Mouse (Mus musculus) neural tube, embryonic 11.5 days (tissue): ENCODE measurements around the gene Sgip1. TPM values are rescaled to one million over a fixed set of nuclear protein-coding genes. Genes with fewer than 3 reads are reported as not detected.

Experiments used
- ATAC-seq: fragments of 200-750 bp; cut with Nextera tagmentation; 2 replicates; pipeline ENCODE4 v1.8.0; 2017; ENCODE audit warnings: moderate number of reproducible peaks, mild to moderate bottlenecking, moderate TSS enrichment, moderate library complexity; ENCODE audit not compliant: insufficient read depth, low FRiP score, low TSS enrichment
- DNase-seq: peaks from one replicate; pipeline ENCODE4 v3.0.0-alpha.2; 2015; ENCODE audit warnings: low spot score
- H3K27ac ChIP-seq: fragments of 300-500 bp; sonication (generic); 2 replicates; pipeline ENCODE4 v1.5.1; 2014; ENCODE audit warnings: low read depth, mild to moderate bottlenecking, low read length
- H3K27me3 ChIP-seq: fragments of 300-500 bp; sonication (generic); 2 replicates; pipeline ENCODE4 v1.6.1; 2014; ENCODE audit warnings: mild to moderate bottlenecking, low read length, mixed read lengths; ENCODE audit not compliant: control insufficient read depth, insufficient read depth
- H3K36me3 ChIP-seq: fragments of 300-500 bp; sonication (generic); 2 replicates; pipeline ENCODE4 v1.6.1; 2014; ENCODE audit warnings: mild to moderate bottlenecking, low read length, moderate library complexity, mixed read lengths; ENCODE audit not compliant: control insufficient read depth, insufficient read depth
- H3K4me1 ChIP-seq: fragments of 300-500 bp; sonication (generic); 2 replicates; pipeline ENCODE4 v1.6.1; 2014; ENCODE audit warnings: low read length, mixed read lengths; ENCODE audit not compliant: control insufficient read depth, insufficient read depth
- H3K4me2 ChIP-seq: fragments of 300-500 bp; sonication (generic); 2 replicates; pipeline ENCODE4 v1.6.1; 2014; ENCODE audit warnings: low read depth, mild to moderate bottlenecking, moderate library complexity
- H3K4me3 ChIP-seq: fragments of 300-500 bp; sonication (generic); 2 replicates; pipeline ENCODE4 v1.5.1; 2014; ENCODE audit warnings: low read depth, low read length
- H3K9ac ChIP-seq: fragments of 300-500 bp; sonication (generic); 2 replicates; pipeline ENCODE4 v1.6.1; 2014; ENCODE audit warnings: mild to moderate bottlenecking, low read length
- H3K9me3 ChIP-seq: fragments of 300-500 bp; sonication (generic); 2 replicates; pipeline ENCODE4 v1.6.1; 2016; ENCODE audit warnings: low read length; ENCODE audit not compliant: control insufficient read depth
- WGBS: fragments of 180-500 bp; shearing (Covaris S2); extraction: QIAGEN DNeasy Blood & Tissue Kit; methylation state at CpG from one replicate; pipeline ENCODE4 v1.1.7; 2014; 5-methylcytosine and 5-hydroxymethylcytosine counted together
- polyA plus RNA-seq: library from polyadenylated mRNA; unstranded; fragments of >200 nt; fragmentation: Nextera tagmentation; extraction: Ambion mirVana; gene quantifications from 2 replicates; pipeline ENCODE4 v1.2.1, GENCODE M21; 2014

Gene Sgip1
- polyA plus RNA-seq, 1 experiment from 2014 or later, result 20.0 TPM

GRCm38 (mm10) chr4:102771598-102772357 lies 30.7 kb downstream of the Sgip1 start:
- no peaks in the 10 kb centered on the region for H3K9me3 ChIP-seq
- no peak overlapping the region for H3K9ac ChIP-seq
- WGBS, result 79% methylated on average over 5 of the region's 5 CpGs
- ATAC-seq, result no peak
- no peaks in the 10 kb centered on the region for H3K27me3 ChIP-seq
- no peak for DNase-seq
- no peak overlapping the region for H3K27ac ChIP-seq
- no peaks in the 10 kb centered on the region; the same call in 1 of the 2 replicates for H3K4me1 ChIP-seq
- no peaks in the 10 kb centered on the region for H3K36me3 ChIP-seq
- no peak overlapping the region for H3K4me3 ChIP-seq
- H3K4me2 ChIP-seq, result no peak overlapping the region

GRCm38 (mm10) chr4:102773225-102773624 lies 32.1 kb downstream of the Sgip1 start:
- DNase-seq, result no peak
- 90% methylated on average over 3 of the region's 3 CpGs for WGBS

DNA sequence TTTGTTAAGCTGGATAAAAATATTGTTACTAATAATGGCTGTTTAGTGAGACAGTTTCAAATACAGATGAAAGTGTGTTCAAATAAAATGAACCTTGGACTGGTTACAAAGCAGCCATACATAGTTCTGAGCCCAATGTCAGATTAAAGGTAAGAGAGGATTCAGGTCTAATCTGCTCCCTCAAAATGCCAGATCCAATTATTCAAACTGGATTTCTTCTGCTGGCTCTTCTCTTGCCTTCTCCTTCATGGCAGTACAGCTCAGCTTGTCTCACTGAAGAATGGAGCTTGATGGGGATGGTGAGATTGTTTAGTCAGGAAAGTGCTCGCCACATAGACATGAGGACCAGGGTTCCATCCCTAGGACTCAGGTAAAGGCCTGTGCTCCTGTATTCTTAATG lies 32.7 kb downstream of the Sgip1 start:
- DNase-seq (no peak), ATAC-seq (no peak)
- H3K9ac ChIP-seq, result no peak overlapping the region
- no peak overlapping the region for H3K27ac ChIP-seq
- no peaks in the 10 kb centered on the region for H3K9me3 ChIP-seq
- H3K4me1 ChIP-seq, result no peaks in the 10 kb centered on the region; the same call in 1 of the 2 replicates
- H3K4me2 ChIP-seq, result no peak overlapping the region
- 90% methylated on average over 1 of the region's 1 CpGs for WGBS
- no peaks in the 10 kb centered on the region for H3K27me3 ChIP-seq
- H3K4me3 ChIP-seq, result no peak overlapping the region
- no peaks in the 10 kb centered on the region for H3K36me3 ChIP-seq

More at GRCm38 (mm10) chr4:102773225-102773624, 32.1 kb downstream of the Sgip1 start:
- Histone ChIP-seq H3K9ac (no peak overlapping the region), H3K4me1 (no peaks in the 10 kb centered on the region; the same call in 1 of the 2 replicates), H3K9me3 (no peaks in the 10 kb centered on the region), H3K27me3 (no peaks in the 10 kb centered on the region), H3K27ac (no peak overlapping the region), H3K4me2 (no peak overlapping the region), H3K36me3 (no peaks in the 10 kb centered on the region), H3K4me3 (no peak overlapping the region)
- ATAC-seq, result no peak

- H3K27ac ChIP-seq, result no peak overlapping the region
- WGBS, result 41% methylated on average over 1 of the region's 1 CpGs
- H3K36me3 ChIP-seq, result no peaks in the 10 kb centered on the region
- no peak overlapping the region for H3K4me2 ChIP-seq
- H3K4me1 ChIP-seq, result no peaks in the 10 kb centered on the region; the same call in 1 of the 2 replicates
- DNase-seq (no peak), ATAC-seq (no peak)
- H3K27me3 ChIP-seq, result no peaks in the 10 kb centered on the region
- H3K9me3 ChIP-seq, result no peaks in the 10 kb centered on the region
- H3K9ac ChIP-seq, result no peak overlapping the region
- H3K4me3 ChIP-seq, result no peak overlapping the region
These were observed 33.5 kb downstream of the Sgip1 start for GRCm38 (mm10) chr4:102774549-102774948.

GRCm38 (mm10) chr4:102775596-102776270 lies 34.6 kb downstream of the Sgip1 start:
- Histone ChIP-seq H3K36me3 (no peaks in the 10 kb centered on the region), H3K4me1 (no peaks in the 10 kb centered on the region; the same call in 1 of the 2 replicates), H3K9me3 (no peaks in the 10 kb centered on the region), H3K27me3 (no peaks in the 10 kb centered on the region), H3K4me3 (no peak overlapping the region), H3K4me2 (no peak overlapping the region), H3K27ac (no peak overlapping the region), H3K9ac (no peak overlapping the region)
- WGBS, result 33% methylated on average over 2 of the region's 2 CpGs
- no peak for ATAC-seq
- no peak for DNase-seq

GRCm38 (mm10) chr4:102779902-102780301 lies 38.8 kb downstream of the Sgip1 start:
- H3K9me3 ChIP-seq, result no peaks in the 10 kb centered on the region
- H3K9ac ChIP-seq, result no peak overlapping the region
- 68% methylated on average over 6 of the region's 6 CpGs for WGBS
- no peaks in the 10 kb centered on the region for H3K36me3 ChIP-seq
- no peak overlapping the region for H3K27ac ChIP-seq
- no peak overlapping the region for H3K4me2 ChIP-seq
- DNase-seq (no peak), ATAC-seq (no peak)
- no peaks in the 10 kb centered on the region for H3K27me3 ChIP-seq
- H3K4me1 ChIP-seq, result no peaks in the 10 kb centered on the region; the same call in 1 of the 2 replicates
- H3K4me3 ChIP-seq, result no peak overlapping the region

- no peak overlapping the region for H3K9ac ChIP-seq
- no peak overlapping the region for H3K4me3 ChIP-seq
- no peak overlapping the region for H3K27ac ChIP-seq
- no peaks in the 10 kb centered on the region for H3K9me3 ChIP-seq
- H3K4me2 ChIP-seq, result no peak overlapping the region
- WGBS, result 66% methylated on average over 7 of the region's 7 CpGs
- no peaks in the 10 kb centered on the region for H3K4me1 ChIP-seq
- DNase-seq, result no peak
- ATAC-seq, result no peak
- H3K36me3 ChIP-seq, result no peaks in the 10 kb centered on the region
- H3K27me3 ChIP-seq, result no peaks in the 10 kb centered on the region
These were observed 42.1 kb downstream of the Sgip1 start for GRCm38 (mm10) chr4:102783063-102783748.

DNA sequence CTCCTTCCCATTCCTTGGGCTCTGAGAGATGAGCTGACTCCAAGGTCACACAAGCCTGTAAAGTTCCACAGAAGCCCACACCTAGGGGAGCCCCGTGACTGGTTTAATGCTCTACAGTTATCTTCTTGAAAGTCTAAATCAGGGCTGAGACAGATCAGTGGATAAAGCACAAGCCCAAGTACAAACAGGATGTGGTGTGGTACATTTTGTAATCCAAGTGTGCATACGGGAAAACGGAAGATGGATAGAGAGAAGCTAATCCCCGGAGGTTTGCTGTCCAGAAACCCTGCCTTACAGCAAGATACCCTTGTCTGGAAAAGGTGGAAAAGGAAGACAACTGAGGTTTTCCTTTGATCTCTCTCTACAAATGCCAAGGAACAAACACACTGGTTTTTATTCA lies 44.1 kb downstream of the Sgip1 start:
- DNase-seq (no peak), ATAC-seq (no peak)
- Histone ChIP-seq H3K9ac (no peak overlapping the region), H3K4me2 (no peak overlapping the region), H3K9me3 (no peaks in the 10 kb centered on the region), H3K27me3 (no peaks in the 10 kb centered on the region), H3K4me3 (no peak overlapping the region), H3K4me1 (no peaks in the 10 kb centered on the region), H3K27ac (no peak overlapping the region), H3K36me3 (no peaks in the 10 kb centered on the region)
- WGBS, result 83% methylated on average over 4 of the region's 4 CpGs
